Comparison of ENCODE assay signal across 8 mouse cellular contexts in the genomic region with DNA sequence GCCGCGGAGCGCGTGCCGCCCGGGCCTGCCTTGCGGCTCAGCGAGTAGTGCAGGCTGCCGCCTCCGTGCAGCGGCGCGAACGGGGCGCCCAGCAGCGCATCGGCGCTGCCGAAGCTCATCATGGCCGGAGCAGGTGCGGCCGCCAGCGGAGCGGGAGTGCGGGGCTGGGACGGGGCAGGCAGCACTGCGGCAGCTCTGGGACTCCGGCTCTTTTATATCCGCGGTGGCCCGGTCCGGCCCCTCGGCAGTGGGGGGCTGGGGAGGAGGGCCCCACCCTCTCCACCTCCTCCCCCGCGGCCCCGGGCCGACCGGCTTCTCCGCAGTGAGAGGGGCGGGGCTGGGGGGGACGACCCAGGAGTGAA. TPM values are rescaled to one million over a fixed set of nuclear protein-coding genes. Genes with fewer than 3 reads are reported as not detected.
DNase-seq lines count a peak whose midpoint lies in the region; ATAC-seq and TF ChIP-seq lines count a peak whose summit lies in the region.

Gene Nefh (minus strand): TSS at position 252 of the 362 bp plus-strand sequence.

- no peaks in the 10 kb centered on the region for H3K9me3 ChIP-seq in ES-E14 (ENCODE audit: control insufficient read depth, insufficient read depth, low read depth, low read length)
- H3K9me3 ChIP-seq in intestine, postnatal 0 days (ENCODE audit: control insufficient read depth): no peaks in the 10 kb centered on the region
- H3K9me3 ChIP-seq in midbrain, embryonic 13.5 days: no peaks in the 10 kb centered on the region

- in situ Hi-C loops in ES-E14 (cut with MboI; ENCODE audit: low sequenced_read_pairs in 2 of 2, unreplicated experiment in 2 of 2): no loop called here

- H3K4me3 ChIP-seq in kidney, adult 2 months (ENCODE audit: insufficient read depth, low read depth, low read length): peak within 1 kb of the TSS; percentile 42
- peak within 1 kb of the TSS; percentile 68 to 77 for H3K4me3 ChIP-seq in ES-E14 (ENCODE audit: insufficient read depth in 1 of 2, low read depth in 1 of 2, low read length in 2 of 2, poor library complexity in 1 of 2, severe bottlenecking in 1 of 2)
- H3K4me3 ChIP-seq in intestine, postnatal 0 days (ENCODE audit: low read depth, low read length): peak within 1 kb of the TSS; percentile 45
- H3K4me3 ChIP-seq in midbrain, embryonic 13.5 days (replicated peaks): peak within 1 kb of the TSS; percentile 66

- peak within 1 kb of the TSS; percentile 74 for H3K4me2 ChIP-seq in intestine, postnatal 0 days (replicated peaks; ENCODE audit: low read depth)
- peak within 1 kb of the TSS; percentile 81 for H3K4me2 ChIP-seq in midbrain, embryonic 13.5 days (replicated peaks)

- H3K4me1 ChIP-seq in kidney, adult 2 months (ENCODE audit: control insufficient read depth, insufficient read depth, low read length): no peaks in the 10 kb centered on the region
- H3K4me1 ChIP-seq in ES-E14 (ENCODE audit: control insufficient read depth in 2 of 2, insufficient read depth in 2 of 2, low read length in 2 of 2, poor library complexity in 1 of 2): peaks cover 0 to 2% of the 10 kb centered on the region in 2 experiments; a peak in 1 of 4 replicates
- 0 out of 2 replicates have a peak, but pooled peaks cover 3% of the 10 kb centered on the region for H3K4me1 ChIP-seq in intestine, postnatal 0 days (replicated peaks; ENCODE audit: control insufficient read depth, insufficient read depth, low read length)
- peaks cover 38% of the 10 kb centered on the region for H3K4me1 ChIP-seq in midbrain, embryonic 13.5 days (replicated peaks)

- H3K9ac ChIP-seq in ES-E14 (ENCODE audit: insufficient read depth, low read depth, low read length, poor library complexity, severe bottlenecking): peak within 1 kb of the TSS; percentile 67
- H3K9ac ChIP-seq in intestine, postnatal 0 days (ENCODE audit: low read depth, low read length): no peak within 1 kb of the TSS
- H3K9ac ChIP-seq in midbrain, embryonic 13.5 days (replicated peaks): peak within 1 kb of the TSS; percentile 81

- ATAC-seq in intestine, postnatal 0 days: no peak
- ATAC-seq in midbrain, embryonic 13.5 days: peak; percentile 44

- H3K36me3 ChIP-seq in kidney, adult 2 months (ENCODE audit: control insufficient read depth, insufficient read depth, low read length): no peaks in the 10 kb centered on the region
- H3K36me3 ChIP-seq in ES-E14 (ENCODE audit: control insufficient read depth, insufficient read depth, low read length, poor library complexity, severe bottlenecking): peaks cover 9% of the 10 kb centered on the region
- no peaks in the 10 kb centered on the region for H3K36me3 ChIP-seq in intestine, postnatal 0 days (ENCODE audit: control insufficient read depth, insufficient read depth)
- no peaks in the 10 kb centered on the region for H3K36me3 ChIP-seq in midbrain, embryonic 13.5 days

- under 1% methylated on average over 40 of the region's 41 CpGs for WGBS in kidney, adult 2 months
- 2% methylated on average over 36 of the region's 41 CpGs for WGBS in intestine, postnatal 0 days
- WGBS in midbrain, embryonic 13.5 days: under 1% methylated on average over 36 of the region's 41 CpGs

- no peak for TF ChIP-seq CTCF in kidney, adult 2 months (conservative IDR thresholded peaks at IDR 0.05; ENCODE audit: insufficient read depth, insufficient read length, low read depth, low read length)
- TF ChIP-seq CTCF in intestine, postnatal 0 days (IDR thresholded peaks at IDR 0.05; ENCODE audit: low read depth): no peak

- no peak for DNase-seq in kidney, adult 2 months
- no peak for DNase-seq in kidney, postnatal 14 days
- DNase-seq in ES-E14 (ENCODE audit: low read depth, low spot score): no peak
- peak; percentile 9 for DNase-seq in embryo, embryonic 10.5 days (ENCODE audit: low spot score)
- no peak for DNase-seq in spleen, postnatal 14 days (ENCODE audit: low spot score in 2 of 2)
- no peak for DNase-seq in Muller cell, postnatal 12 days (ENCODE audit: inconsistent ontology term)

- no peak within 1 kb of the TSS for H3K27ac ChIP-seq in kidney, adult 2 months (ENCODE audit: insufficient read depth, low read depth, low read length)
- no peak within 1 kb of the TSS for H3K27ac ChIP-seq in ES-E14 (ENCODE audit: insufficient read depth, low read depth, low read length, poor library complexity, severe bottlenecking)
- no peak within 1 kb of the TSS for H3K27ac ChIP-seq in intestine, postnatal 0 days (ENCODE audit: low read depth, low read length)
- H3K27ac ChIP-seq in midbrain, embryonic 13.5 days: peak within 1 kb of the TSS; percentile 91

- TF ChIP-seq POLR2A in kidney, adult 2 months (IDR thresholded peaks at IDR 0.05; ENCODE audit: low read depth, low read length): no peak

- H3K27me3 ChIP-seq in kidney, adult 2 months (replicated peaks; ENCODE audit: control insufficient read depth, insufficient read depth, low read length): peaks cover 8% of the 10 kb centered on the region; the same call in 1 of the 2 replicates
- peaks cover 61% of the 10 kb centered on the region for H3K27me3 ChIP-seq in intestine, postnatal 0 days (replicated peaks; ENCODE audit: control insufficient read depth, insufficient read depth, low read length)
- H3K27me3 ChIP-seq in midbrain, embryonic 13.5 days: peaks cover 93% of the 10 kb centered on the region

TF ChIP-seq in ES-E14, 5 proteins besides CTCF, POLR2A, EP300 and RAD21:
- TF ChIP-seq ZC3H11A (IDR thresholded peaks at IDR 0.05; ENCODE audit: borderline replicate concordance, low read depth, low read length) (no peak), ZNF384 (IDR thresholded peaks at IDR 0.05; ENCODE audit: low read depth, low read length) (no peak), HCFC1 (IDR thresholded peaks at IDR 0.05; ENCODE audit: borderline replicate concordance, insufficient read depth, low read length) (no peak), CHD2 (IDR thresholded peaks at IDR 0.05; ENCODE audit: low read depth, low read length) (no peak), MAFK (IDR thresholded peaks at IDR 0.05; ENCODE audit: insufficient read depth, low read depth, low read length) (no peak)

RNA-seq across cellular contexts. Expression of gene Nefh, which starts in this region (rescaled TPM):
- polyA plus RNA-seq in kidney, adult 2 months (2012; rRNA removed): 0.05 and 0.30 TPM in 2 replicates
- total RNA-seq in ES-E14 (2012; rRNA removed): 13.9 and 17.7 TPM in 2 replicates
- polyA plus RNA-seq in intestine, postnatal 0 days (2015; fragmentation: Nextera tagmentation; extraction: Ambion mirVana): 0.25 and 0.26 TPM in 2 replicates
- polyA plus RNA-seq in midbrain, embryonic 13.5 days (2015; fragmentation: Nextera tagmentation; extraction: Ambion mirVana): 1.2 TPM in 2 replicates
